ENCODE assay signal across 7 mouse cellular contexts in the genomic region with DNA sequence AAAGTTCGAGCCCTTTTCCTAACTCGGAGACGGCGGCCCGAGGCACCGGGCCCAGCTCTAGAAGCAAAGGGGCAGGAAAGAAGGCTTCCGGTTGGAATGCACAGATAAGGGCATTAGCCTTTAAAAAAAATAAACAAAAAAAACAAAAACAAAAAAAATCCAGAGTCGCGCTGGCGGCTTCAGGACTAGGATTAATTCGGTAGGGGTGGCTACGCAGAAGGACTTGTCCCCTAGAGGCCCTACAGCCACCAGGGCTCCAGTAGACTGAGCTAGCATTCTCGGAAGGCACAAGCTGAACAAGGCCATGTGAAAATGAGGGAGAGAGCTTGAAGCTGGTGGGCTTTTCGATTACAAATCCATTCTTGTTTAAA. TPM values are rescaled to one million over a fixed set of nuclear protein-coding genes. Genes with fewer than 3 reads are reported as not detected.
DNase-seq lines count a peak whose midpoint lies in the region; ATAC-seq lines count a peak whose summit lies in the region.

No protein-coding gene starts in this region.

- H3K9me3 ChIP-seq in hindbrain, embryonic 10.5 days: 0 out of 2 replicates have a peak, but pooled peaks cover 3% of the 10 kb centered on the region
- no peaks in the 10 kb centered on the region for H3K9me3 ChIP-seq in liver, embryonic 11.5 days (ENCODE audit: control insufficient read depth, low read length)

- no peaks in the 10 kb centered on the region for H3K36me3 ChIP-seq in hindbrain, embryonic 10.5 days
- H3K36me3 ChIP-seq in liver, embryonic 11.5 days (ENCODE audit: control insufficient read depth, insufficient read depth, low read length): no peaks in the 10 kb centered on the region

- peak overlapping the region; percentile 84 for H3K4me3 ChIP-seq in hindbrain, embryonic 10.5 days
- H3K4me3 ChIP-seq in liver, embryonic 11.5 days (ENCODE audit: low read depth, low read length): peak overlapping the region; percentile 59

- H3K27me3 ChIP-seq in hindbrain, embryonic 10.5 days (ENCODE audit: insufficient read depth, poor library complexity, severe bottlenecking): peaks cover 23% of the 10 kb centered on the region
- peaks cover 34% of the 10 kb centered on the region for H3K27me3 ChIP-seq in liver, embryonic 11.5 days (replicated peaks; ENCODE audit: control insufficient read depth, insufficient read depth, low read length)

- peak; percentile 32; the same call in 1 of the 2 replicates for ATAC-seq in liver, embryonic 11.5 days (replicated peaks; ENCODE audit: low FRiP score)

- WGBS in hindbrain, embryonic 10.5 days: 2% methylated on average over 14 of the region's 14 CpGs
- under 1% methylated on average over 14 of the region's 14 CpGs for WGBS in liver, embryonic 11.5 days

- peaks cover 19% of the 10 kb centered on the region for H3K4me1 ChIP-seq in hindbrain, embryonic 10.5 days (replicated peaks)
- peaks cover 8% of the 10 kb centered on the region for H3K4me1 ChIP-seq in liver, embryonic 11.5 days (replicated peaks; ENCODE audit: control insufficient read depth, insufficient read depth, low read length)

- peak overlapping the region; percentile 97 for H3K27ac ChIP-seq in hindbrain, embryonic 10.5 days
- H3K27ac ChIP-seq in liver, embryonic 11.5 days (ENCODE audit: low read depth, low read length): no peak overlapping the region; the same call in 1 of the 2 replicates

- DNase-seq in urinary bladder, postnatal 36 days (ENCODE audit: low spot score in 2 of 2): peak; percentile 16 to 17
- no peak for DNase-seq in urinary bladder, postnatal 10 days (ENCODE audit: low spot score)
- DNase-seq in embryo, embryonic 11 days: peak; percentile 59
- DNase-seq in hindbrain, embryonic 10.5 days (ENCODE audit: low spot score): no peak
- DNase-seq in liver, embryonic 11.5 days (ENCODE audit: low spot score): peak; percentile 55
- DNase-seq in natural killer cell, adult 2 months (ENCODE audit: low spot score in 2 of 2): peak; percentile 16 to 29
- DNase-seq in right cerebral cortex, postnatal 14 days: no peak

- H3K9ac ChIP-seq in liver, embryonic 11.5 days (ENCODE audit: low read depth, low read length): peak overlapping the region; percentile 59

- H3K4me2 ChIP-seq in liver, embryonic 11.5 days: peak overlapping the region; percentile 83

RNA-seq across cellular contexts. Expression of a gene that starts 0.7 kb away (rescaled TPM):
- polyA plus RNA-seq in hindbrain, embryonic 10.5 days (2016; fragmentation: Nextera tagmentation; extraction: Ambion mirVana): 5.0 and 5.9 TPM in 2 replicates
- polyA plus RNA-seq in liver, embryonic 11.5 days (2014; fragmentation: Nextera tagmentation; extraction: Ambion mirVana): 1.9 and 3.2 TPM in 2 replicates

RNA-seq across cellular contexts. Expression of a gene that starts 0.9 kb away (rescaled TPM):
- polyA plus RNA-seq in hindbrain, embryonic 10.5 days (2016; fragmentation: Nextera tagmentation; extraction: Ambion mirVana): 3.4 and 3.5 TPM in 2 replicates
- polyA plus RNA-seq in liver, embryonic 11.5 days (2014; fragmentation: Nextera tagmentation; extraction: Ambion mirVana): 6.4 and 8.5 TPM in 2 replicates

Comparison
In these comparisons a context has a peak if more than half of its experiments do, and no peak if none do; other contexts are left out.
1. DNase-seq: peak in urinary bladder, postnatal 36 days (2 of 2), embryo, embryonic 11 days (single experiment), liver, embryonic 11.5 days (single experiment) and natural killer cell, adult 2 months (2 of 2); none in urinary bladder, postnatal 10 days (single experiment), hindbrain, embryonic 10.5 days (single experiment) and right cerebral cortex, postnatal 14 days (single experiment).